Mouse (Mus musculus) kidney, postnatal 0 days (tissue): Measurements from ENCODE around the gene Kntc1. TPM values are rescaled to one million over a fixed set of nuclear protein-coding genes. Genes with fewer than 3 reads are reported as not detected.
A peak's percentile ranks its signal among the peaks of the same experiment; 100 is the strongest.

Experiments used
- ATAC-seq: fragments of 200-750 bp; cut with Nextera tagmentation; replicated peaks from 2 replicates; pipeline ENCODE4 v1.8.0; 2017; ENCODE audit warnings: low read depth, moderate number of reproducible peaks, moderate TSS enrichment, moderate library complexity; ENCODE audit not compliant: low FRiP score
- DNase-seq: peaks from one replicate; pipeline ENCODE4 v3.0.0-alpha.2; 2016; ENCODE audit warnings: low spot score
- H3K27ac ChIP-seq: fragments of 300-500 bp; sonication (generic); 2 replicates; pipeline ENCODE4 v1.5.1; 2014; ENCODE audit warnings: mild to moderate bottlenecking
- H3K27me3 ChIP-seq: fragments of 300-500 bp; sonication (generic); 2 replicates; pipeline ENCODE4 v1.6.1; 2014; ENCODE audit warnings: low read length, mixed read lengths; ENCODE audit not compliant: insufficient read depth
- H3K36me3 ChIP-seq: fragments of 300-500 bp; sonication (generic); 2 replicates; pipeline ENCODE4 v1.6.1; 2014; ENCODE audit warnings: low read length, mixed read lengths; ENCODE audit not compliant: insufficient read depth
- H3K4me1 ChIP-seq: fragments of 300-500 bp; sonication (generic); replicated peaks from 2 replicates; pipeline ENCODE4 v1.6.1; 2014; ENCODE audit warnings: antibody characterized with exemption, low read length, mixed read lengths; ENCODE audit not compliant: insufficient read depth
- H3K4me2 ChIP-seq: fragments of 300-500 bp; sonication (generic); 2 replicates; pipeline ENCODE4 v1.6.1; 2014; ENCODE audit warnings: mild to moderate bottlenecking, low read length, moderate library complexity, mixed read lengths
- H3K4me3 ChIP-seq: fragments of 300-500 bp; sonication (generic); replicated peaks from 2 replicates; pipeline ENCODE4 v1.5.1; 2014; ENCODE audit warnings: low read depth, low read length
- H3K9ac ChIP-seq: fragments of 300-500 bp; sonication (generic); 2 replicates; pipeline ENCODE4 v1.6.1; 2014; ENCODE audit warnings: low read depth, low read length
- H3K9me3 ChIP-seq: fragments of 300-500 bp; sonication (generic); replicated peaks from 2 replicates; pipeline ENCODE4 v1.6.1; 2016; ENCODE audit warnings: low read length, inconsistent platforms, mixed read lengths
- CTCF ChIP-seq: IDR thresholded peaks from 2 replicates; pipeline ENCODE4 v1.5.1; 2016; ENCODE audit warnings: antibody characterized with exemption, low read depth, mild to moderate bottlenecking, moderate library complexity
- WGBS: fragments of 180-500 bp; shearing (Covaris S2); extraction: QIAGEN DNeasy Blood & Tissue Kit; methylation state at CpG from one replicate; pipeline ENCODE4 v1.1.7; 2014; 5-methylcytosine and 5-hydroxymethylcytosine counted together
- polyA plus RNA-seq: library from polyadenylated mRNA; unstranded; fragments of >200 nt; fragmentation: Nextera tagmentation; extraction: Ambion mirVana; gene quantifications from 2 replicates; pipeline ENCODE4 v1.2.1, GENCODE M21; 2015

Kntc1 gene
- polyA plus RNA-seq, 1 experiment from 2014 or later, result 9.4 TPM

DNA sequence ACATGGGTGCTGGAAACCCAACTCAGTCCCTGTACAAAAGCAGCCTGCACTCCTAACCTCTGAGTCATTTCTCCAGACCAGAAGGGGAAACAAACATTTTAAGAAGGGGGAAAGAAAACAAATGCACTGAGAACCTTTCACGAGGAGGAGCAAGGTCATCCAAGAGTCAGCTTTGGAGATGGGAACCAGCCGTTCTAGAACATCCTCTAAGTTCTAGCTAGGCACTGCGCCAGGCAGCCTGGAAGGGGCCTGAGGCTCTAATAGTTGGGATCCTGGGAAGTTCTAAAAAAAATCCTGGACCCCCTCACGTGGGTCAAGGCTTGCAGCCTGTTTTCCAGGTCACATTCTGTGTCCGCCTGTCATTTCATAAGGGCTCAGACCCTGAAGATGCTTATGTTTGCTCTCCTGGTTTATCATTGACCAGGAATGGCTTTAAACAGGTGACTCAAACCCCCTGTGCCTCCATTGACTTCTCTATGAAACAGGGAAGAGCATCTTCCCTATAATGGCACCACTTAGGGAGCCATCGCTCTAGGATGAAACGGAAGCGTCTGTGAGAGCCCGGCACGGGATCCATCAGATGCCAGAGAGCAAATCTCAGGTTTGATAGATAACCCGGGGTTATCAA, 104.5 kb downstream of the Kntc1 start:
- ATAC-seq (no peak), DNase-seq (peak; percentile 30)
- TF ChIP-seq CTCF, result no peak
- no peak overlapping the region for H3K4me3 ChIP-seq
- no peak overlapping the region for H3K4me2 ChIP-seq
- H3K9ac ChIP-seq, result no peak overlapping the region
- 81% methylated on average over 11 of the region's 11 CpGs for WGBS
- H3K27ac ChIP-seq, result no peak overlapping the region
- no peaks in the 10 kb centered on the region for H3K4me1 ChIP-seq
- no peaks in the 10 kb centered on the region for H3K27me3 ChIP-seq
- H3K36me3 ChIP-seq, result no peaks in the 10 kb centered on the region
- no peaks in the 10 kb centered on the region for H3K9me3 ChIP-seq

DNA sequence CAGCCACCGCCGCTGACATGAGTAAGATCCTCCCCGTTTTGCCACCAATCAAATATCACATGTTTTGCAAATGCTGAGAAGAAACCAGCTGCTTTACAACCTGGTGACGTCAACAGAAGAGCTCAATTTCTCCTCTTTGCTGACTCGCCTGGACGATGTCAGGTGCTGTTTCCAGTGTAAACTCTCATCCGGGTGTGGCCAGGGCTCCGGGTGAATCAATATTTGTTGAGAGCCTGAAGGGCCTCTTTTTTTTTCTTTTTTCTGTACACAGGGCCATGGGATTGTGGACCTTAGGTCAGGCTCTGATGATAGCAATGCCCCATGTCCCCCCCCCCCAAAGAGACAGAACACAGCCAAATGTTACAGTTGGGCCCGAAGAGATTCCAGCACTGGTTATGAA, 105.0 kb downstream of the Kntc1 start:
- no peaks in the 10 kb centered on the region for H3K4me1 ChIP-seq
- H3K9ac ChIP-seq, result no peak overlapping the region
- H3K4me2 ChIP-seq, result no peak overlapping the region
- no peaks in the 10 kb centered on the region for H3K9me3 ChIP-seq
- no peaks in the 10 kb centered on the region for H3K27me3 ChIP-seq
- ATAC-seq (no peak), DNase-seq (no peak)
- 82% methylated on average over 9 of the region's 9 CpGs for WGBS
- TF ChIP-seq CTCF, result no peak
- H3K4me3 ChIP-seq, result no peak overlapping the region
- H3K27ac ChIP-seq, result no peak overlapping the region
- no peaks in the 10 kb centered on the region for H3K36me3 ChIP-seq

DNA sequence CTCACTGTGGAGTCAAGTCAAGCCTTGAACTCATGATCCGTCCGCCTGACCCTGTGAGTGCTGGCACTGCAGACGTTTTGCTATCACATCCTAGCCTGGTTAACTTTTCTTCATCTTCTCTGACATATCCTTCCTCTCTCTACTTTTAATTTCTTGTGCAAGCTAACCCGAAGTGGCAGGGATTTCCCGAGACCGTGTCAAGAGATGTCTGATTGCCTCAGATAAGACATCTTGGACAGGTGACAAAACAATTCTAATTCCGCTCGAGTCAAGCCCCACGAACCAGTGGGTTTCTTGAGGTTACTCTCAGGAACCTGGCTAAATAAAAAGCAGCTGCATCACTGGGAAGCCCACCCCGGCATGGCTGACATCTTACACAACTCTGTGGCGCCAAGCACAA, 109.3 kb downstream of the Kntc1 start:
- WGBS, result 60% methylated on average over 11 of the region's 11 CpGs
- TF ChIP-seq CTCF, result no peak
- no peaks in the 10 kb centered on the region for H3K36me3 ChIP-seq

DNA sequence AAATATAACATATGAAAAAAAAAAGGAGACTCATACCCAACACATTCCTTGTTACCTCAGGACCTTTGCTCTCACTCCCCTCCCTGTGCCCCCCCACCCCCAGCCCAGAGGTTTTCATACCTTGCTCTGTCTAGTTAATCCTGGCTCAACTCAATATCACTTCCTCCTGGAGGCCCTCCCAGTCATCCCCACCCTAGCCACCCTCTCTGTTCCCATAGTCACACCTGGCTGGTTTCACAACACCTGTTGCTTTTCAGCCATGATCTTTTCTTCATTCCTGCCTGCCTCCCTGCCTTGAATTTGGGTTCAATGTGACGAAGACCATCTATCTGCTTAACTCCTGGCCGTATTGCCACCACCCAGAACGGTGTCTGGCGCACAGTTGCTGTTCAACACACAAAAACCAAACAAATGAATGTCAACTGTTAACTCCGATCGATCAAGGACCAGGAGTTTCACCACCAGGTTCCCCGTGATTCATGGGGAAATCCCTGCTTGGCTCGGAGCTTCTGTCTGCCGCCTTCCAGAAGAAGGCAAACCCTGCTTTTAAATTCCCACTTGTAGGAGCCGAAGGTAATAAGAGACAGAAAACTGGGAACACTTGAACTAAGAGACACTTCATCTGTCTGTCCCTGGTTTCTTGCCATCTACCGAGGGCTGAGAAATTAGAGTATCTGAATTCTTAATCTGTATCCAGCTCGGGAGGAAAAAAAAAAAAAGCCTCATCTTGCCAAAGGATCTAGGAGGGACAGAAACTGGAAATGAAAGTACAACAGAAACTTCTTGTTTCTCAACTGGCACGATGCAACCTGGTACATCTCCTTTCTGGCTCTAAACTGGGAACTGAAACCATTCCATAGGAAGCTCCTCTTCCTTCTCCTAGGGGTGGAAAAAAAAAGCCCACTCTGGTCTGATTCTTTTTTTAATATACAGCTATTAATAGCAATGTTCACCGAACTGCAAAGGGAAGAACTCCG, 113.1 kb downstream of the Kntc1 start:
- Histone ChIP-seq H3K4me3 (no peak overlapping the region), H3K27me3 (no peaks in the 10 kb centered on the region), H3K4me1 (no peaks in the 10 kb centered on the region), H3K27ac (no peak overlapping the region), H3K4me2 (peak overlapping the region; percentile 14; the same call in 1 of the 2 replicates), H3K36me3 (no peaks in the 10 kb centered on the region), H3K9me3 (no peaks in the 10 kb centered on the region), H3K9ac (no peak overlapping the region)
- 63% methylated on average over 15 of the region's 15 CpGs for WGBS
- no peak for TF ChIP-seq CTCF
- no peak for ATAC-seq
- DNase-seq, result no peak

More for the DNA sequence above, 109.3 kb downstream of the Kntc1 start:
- Histone ChIP-seq H3K27me3 (no peaks in the 10 kb centered on the region), H3K9me3 (no peaks in the 10 kb centered on the region), H3K9ac (no peak overlapping the region), H3K4me3 (no peak overlapping the region), H3K4me2 (no peak overlapping the region), H3K4me1 (no peaks in the 10 kb centered on the region), H3K27ac (no peak overlapping the region)
- no peak for DNase-seq
- no peak for ATAC-seq

DNA sequence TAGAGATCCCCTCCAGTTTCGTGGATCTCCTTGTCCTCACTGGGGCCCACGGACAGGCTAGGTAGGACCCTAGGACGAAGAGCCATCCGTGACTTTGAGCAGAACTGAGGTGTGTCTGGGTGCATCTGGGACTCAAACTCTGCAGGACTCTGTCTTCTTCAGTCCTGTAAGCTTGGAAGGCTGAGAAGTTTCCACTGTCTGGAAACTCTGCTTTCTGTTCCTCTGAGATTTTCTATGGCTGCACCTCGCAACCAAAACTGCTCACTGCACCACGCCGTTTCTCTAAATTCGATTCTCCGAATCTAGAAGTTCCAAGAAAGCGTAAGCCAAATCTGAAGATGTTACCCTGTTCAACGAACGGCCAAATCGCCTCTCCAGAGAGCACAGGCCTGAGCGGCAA, 114.4 kb downstream of the Kntc1 start:
- WGBS, result 91% methylated on average over 14 of the region's 14 CpGs
- no peak overlapping the region for H3K4me2 ChIP-seq
- TF ChIP-seq CTCF, result no peak
- ATAC-seq (no peak), DNase-seq (no peak)
- no peak overlapping the region for H3K9ac ChIP-seq
- H3K9me3 ChIP-seq, result no peaks in the 10 kb centered on the region
- H3K4me3 ChIP-seq, result no peak overlapping the region
- H3K4me1 ChIP-seq, result no peaks in the 10 kb centered on the region
- no peak overlapping the region for H3K27ac ChIP-seq
- H3K27me3 ChIP-seq, result no peaks in the 10 kb centered on the region
- no peaks in the 10 kb centered on the region for H3K36me3 ChIP-seq

DNA sequence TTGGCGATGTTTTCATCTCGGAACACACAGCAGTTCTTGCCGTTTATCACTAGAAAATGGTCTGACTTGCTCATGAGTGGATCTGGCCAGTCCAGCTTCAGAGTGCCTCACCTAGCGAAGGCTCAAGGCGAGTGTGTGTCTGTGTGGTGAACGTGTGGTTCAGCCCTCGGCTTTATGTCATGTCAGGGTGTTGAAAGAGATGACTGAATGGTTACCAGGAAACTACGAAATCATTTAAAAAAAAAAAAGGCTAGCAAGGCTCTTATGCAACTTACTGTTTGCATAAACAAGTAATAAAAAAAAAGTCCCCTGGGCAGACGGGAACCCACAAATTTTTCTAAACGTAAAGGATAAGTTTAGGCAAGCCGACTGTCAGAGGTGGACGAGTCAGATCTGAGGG, 115.8 kb downstream of the Kntc1 start, which contains the start of gene Hcar2:
Gene Hcar2, minus strand, starts transcription at position 135 of the 400 bp plus-strand sequence.
- no peaks in the 10 kb centered on the region for H3K27me3 ChIP-seq
- H3K4me3 ChIP-seq, result no peak within 1 kb of the TSS
- H3K4me1 ChIP-seq, result no peaks in the 10 kb centered on the region
- no peak within 1 kb of the TSS for H3K27ac ChIP-seq
- no peak for TF ChIP-seq CTCF
- no peak within 1 kb of the TSS for H3K4me2 ChIP-seq
- H3K36me3 ChIP-seq, result no peaks in the 10 kb centered on the region
- H3K9ac ChIP-seq, result no peak within 1 kb of the TSS
- 75% methylated on average over 12 of the region's 12 CpGs for WGBS
- DNase-seq (no peak), ATAC-seq (no peak)
- no peaks in the 10 kb centered on the region for H3K9me3 ChIP-seq
